Mouse (Mus musculus) cerebellum, adult 2 months (tissue): ENCODE measurements around the gene Arrdc1.

Source experiments
- CTCF ChIP-seq: fragments of 200-500 bp; IDR thresholded peaks from 2 replicates; pipeline ENCODE4 v1.5.1; 2011; ENCODE audit warnings: low read depth, mild to moderate bottlenecking, control low read depth, low read length, moderate library complexity, borderline replicate concordance; ENCODE audit not compliant: insufficient read depth
- POLR2A ChIP-seq: fragments of 200-500 bp; IDR thresholded peaks from 2 replicates; pipeline ENCODE4 v1.6.1; 2011; ENCODE audit warnings: low read length, control low read depth, borderline replicate concordance; ENCODE audit not compliant: insufficient read depth

GRCm38 (mm10) chr2:24976960-24977359 lies 41.9 kb upstream of the Arrdc1 start:
- no peak for TF ChIP-seq POLR2A
- TF ChIP-seq CTCF = no peak
